Mouse (Mus musculus): ENCODE results near the gene Tet2. TPM values are rescaled to one million over a fixed set of nuclear protein-coding genes. Genes with fewer than 3 reads are reported as not detected.
"Not testable (repeated sequence)": the region's sequence is repeated elsewhere in the genome, so short reads cannot be mapped to it uniquely, and the experiment has no call there.

Gene Tet2
- 10 to 100 TPM; 40.7 to 45.9 TPM for total RNA-seq (2021)
- long read RNA-seq, experiment 1, partial matches to known transcripts: 1 of 10 reads
- long read RNA-seq, experiment 1, other reads (novel, unspliced or antisense): 8 of 10 reads
- long read RNA-seq, experiment 2, full-length matches to known transcripts: 4 of 12 reads
- long read RNA-seq, experiment 2, partial matches to known transcripts: 2 of 12 reads
- long read RNA-seq, experiment 2, other reads (novel, unspliced or antisense): 6 of 12 reads

GRCm38 (mm10) chr3:133544551-133545303, at the start of gene Tet2:
Gene Tet2, minus strand, starts transcription at chr3:133545139.
- TF ChIP-seq CTCF (conservative IDR thresholded peaks at IDR 0.05): no peak; the same call in 1 of the 2 replicates
- H3K4me3 ChIP-seq: peak within 1 kb of the TSS; percentile 97

GRCm38 (mm10) chr3:133592995-133593394, 48.1 kb upstream of the Tet2 start:
- H3K4me3 ChIP-seq; DNase-seq (ENCODE audit: low spot score in 2 of 2): not testable (repeated sequence)

More at GRCm38 (mm10) chr3:133544551-133545303, at the start of gene Tet2:
- peak within 1 kb of the TSS; percentile 98 for H3K27ac ChIP-seq
- DNase-seq (ENCODE audit: low spot score in 2 of 2): peak; percentile 42 to 65

GRCm38 (mm10) chr3:133590506-133591152, 45.7 kb upstream of the Tet2 start:
- H3K27ac ChIP-seq: no peak overlapping the region
- H3K4me3 ChIP-seq: no peak overlapping the region
- no peak for DNase-seq (ENCODE audit: low spot score in 2 of 2)
- TF ChIP-seq CTCF (conservative IDR thresholded peaks at IDR 0.05): no peak

More at GRCm38 (mm10) chr3:133592995-133593394, 48.1 kb upstream of the Tet2 start:
- H3K27ac ChIP-seq: not testable (repeated sequence)

DNA sequence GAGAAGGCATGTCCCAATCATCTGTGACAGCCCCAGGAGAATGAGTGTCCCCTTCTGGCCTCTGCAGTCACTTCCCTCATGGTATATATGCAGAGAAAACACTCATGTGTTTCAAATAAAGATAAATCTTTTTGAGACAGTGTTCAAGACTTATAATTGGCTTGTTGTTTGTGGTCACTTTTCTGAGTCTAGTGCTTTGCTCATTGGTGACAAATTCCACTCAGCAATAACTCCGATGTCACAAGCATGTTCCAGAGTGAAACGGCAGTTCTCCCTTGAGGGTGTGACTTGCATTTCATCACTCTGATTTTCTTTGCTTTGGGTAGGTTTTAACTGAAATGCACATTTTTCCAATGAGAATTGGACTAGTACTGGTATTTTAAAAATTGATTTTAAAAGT, 40.1 kb upstream of the Tet2 start:
- Histone ChIP-seq H3K4me3 (no peak overlapping the region), H3K27ac (no peak overlapping the region)
- DNase-seq (ENCODE audit: low spot score in 2 of 2): no peak
- TF ChIP-seq CTCF (conservative IDR thresholded peaks at IDR 0.05): no peak

DNA sequence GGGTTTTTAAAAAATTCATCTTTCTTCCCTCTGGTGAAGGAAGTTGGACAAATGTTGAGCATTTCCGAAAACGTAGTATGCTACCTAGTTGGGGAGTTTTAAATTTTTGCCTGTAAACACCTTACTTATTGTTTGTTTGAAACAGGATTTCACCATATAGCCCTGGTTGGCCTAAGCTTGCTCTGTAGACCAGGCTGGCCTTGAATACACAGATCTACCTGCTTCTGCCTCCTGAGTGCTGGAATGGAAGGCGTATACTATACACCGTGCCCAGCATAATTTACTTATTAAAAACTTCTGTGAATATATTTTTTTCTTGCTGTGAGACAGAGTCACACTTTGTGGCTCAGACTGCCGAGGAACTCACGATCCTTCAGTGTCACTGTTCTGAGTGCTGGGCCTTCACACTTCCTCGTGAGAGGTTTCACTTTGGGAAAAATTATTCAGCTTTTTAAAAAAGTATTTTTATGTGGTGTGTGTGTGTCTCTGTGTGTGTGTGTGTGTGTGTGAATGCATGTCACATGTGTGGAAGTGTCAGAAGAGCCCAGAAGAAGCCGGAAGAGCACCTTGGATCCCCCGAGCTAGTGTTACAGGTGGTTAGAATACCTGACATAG, 38.6 kb upstream of the Tet2 start:
- Histone ChIP-seq H3K4me3 (no peak overlapping the region), H3K27ac (no peak overlapping the region)
- TF ChIP-seq CTCF (conservative IDR thresholded peaks at IDR 0.05): no peak
- DNase-seq (ENCODE audit: low spot score in 2 of 2): no peak

DNA sequence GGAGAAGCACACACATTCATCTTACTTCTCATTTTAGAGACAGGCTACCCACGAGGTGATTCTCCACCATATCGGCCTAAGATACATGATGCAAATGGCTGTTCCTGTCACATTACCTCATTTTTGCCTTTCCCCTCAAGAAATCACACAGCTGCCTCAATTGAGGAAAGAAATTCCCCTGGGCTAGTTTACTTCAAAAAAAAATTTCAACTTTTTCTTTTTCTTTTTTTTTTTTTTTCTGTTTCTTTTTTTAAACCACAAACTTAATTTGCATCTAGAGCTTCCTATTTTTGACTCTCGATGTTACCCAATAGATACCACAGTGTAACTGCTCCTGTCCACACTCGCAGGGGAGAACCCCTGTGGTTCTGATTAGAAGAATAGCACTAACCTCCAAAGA, 38.0 kb upstream of the Tet2 start:
- no peak overlapping the region for H3K27ac ChIP-seq
- no peak for DNase-seq (ENCODE audit: low spot score in 2 of 2)
- no peak overlapping the region for H3K4me3 ChIP-seq
- TF ChIP-seq CTCF (conservative IDR thresholded peaks at IDR 0.05): no peak

DNA sequence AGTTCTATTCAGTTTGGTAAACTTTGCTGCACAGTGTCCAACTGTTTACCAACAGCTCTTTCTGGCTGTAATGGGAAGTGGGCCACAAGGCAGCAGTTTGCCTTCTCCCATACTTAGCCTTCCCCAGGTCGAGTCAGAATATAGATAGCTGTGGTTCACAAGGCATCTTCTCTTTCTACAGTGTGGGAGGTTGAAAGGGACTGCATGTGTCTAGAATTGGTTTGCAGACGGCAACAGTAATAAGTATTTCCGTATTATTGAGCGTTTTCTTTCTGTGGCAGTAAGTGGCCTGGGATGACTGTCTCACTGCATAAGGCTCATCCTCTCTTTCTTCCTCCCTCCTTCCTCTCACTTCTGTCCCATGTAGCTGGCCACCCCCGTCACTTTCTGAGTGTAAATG, 37.2 kb upstream of the Tet2 start:
- no peak overlapping the region for H3K27ac ChIP-seq
- no peak for TF ChIP-seq CTCF (conservative IDR thresholded peaks at IDR 0.05)
- no peak for DNase-seq (ENCODE audit: low spot score in 2 of 2)
- H3K4me3 ChIP-seq: no peak overlapping the region

DNA sequence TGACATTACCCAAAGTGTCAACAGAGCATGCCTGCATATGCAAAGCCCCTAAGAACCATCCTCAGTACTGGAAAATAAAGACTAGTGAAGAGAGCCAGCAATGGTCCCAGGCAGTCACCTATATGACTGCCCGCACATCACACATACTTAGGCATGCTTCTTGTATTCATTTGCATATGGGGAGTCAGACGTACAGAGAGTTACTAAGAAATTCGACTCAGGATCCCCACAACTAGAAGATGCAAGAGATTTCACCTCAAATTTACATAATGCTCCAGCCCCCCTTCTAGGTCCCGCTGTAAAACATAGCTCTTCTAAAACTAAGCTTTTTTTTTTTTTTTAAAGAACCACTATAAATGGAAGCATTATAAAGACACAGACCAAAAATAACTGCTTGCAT, 36.6 kb upstream of the Tet2 start:
- DNase-seq (ENCODE audit: low spot score in 2 of 2): no peak
- Histone ChIP-seq H3K4me3 (no peak overlapping the region), H3K27ac (no peak overlapping the region)
- TF ChIP-seq CTCF (conservative IDR thresholded peaks at IDR 0.05): no peak

DNA sequence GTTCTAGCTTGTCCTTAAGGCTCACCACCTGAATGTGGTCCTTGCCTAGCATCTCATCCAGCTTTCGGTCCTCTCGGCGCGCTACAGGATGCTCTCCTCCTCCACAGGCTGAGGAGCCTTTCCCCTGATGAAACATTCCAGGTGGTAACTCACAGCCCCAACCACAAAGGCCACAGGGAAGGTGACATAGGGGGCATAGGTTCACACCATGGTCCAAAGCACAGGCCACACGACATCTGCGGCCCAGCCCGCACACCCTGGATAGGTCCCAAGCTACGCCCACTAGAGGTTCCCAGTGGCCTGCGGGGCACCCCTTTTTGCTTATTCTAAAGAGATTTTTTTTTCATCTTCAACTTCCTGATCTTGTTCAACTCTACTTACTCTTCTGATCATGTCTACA, 34.7 kb upstream of the Tet2 start:
- no peak for DNase-seq (ENCODE audit: low spot score in 2 of 2)
- TF ChIP-seq CTCF (conservative IDR thresholded peaks at IDR 0.05): no peak
- Histone ChIP-seq H3K27ac (no peak overlapping the region), H3K4me3 (no peak overlapping the region)

GRCm38 (mm10) chr3:133579140-133579539, 34.2 kb upstream of the Tet2 start:
- Histone ChIP-seq H3K27ac (no peak overlapping the region), H3K4me3 (no peak overlapping the region)
- no peak for TF ChIP-seq CTCF (conservative IDR thresholded peaks at IDR 0.05)
- no peak for DNase-seq (ENCODE audit: low spot score in 2 of 2)

GRCm38 (mm10) chr3:133574969-133575368, 30.0 kb upstream of the Tet2 start:
- Histone ChIP-seq H3K27ac (no peak overlapping the region), H3K4me3 (no peak overlapping the region)
- DNase-seq (ENCODE audit: low spot score in 2 of 2): no peak
- TF ChIP-seq CTCF (conservative IDR thresholded peaks at IDR 0.05): no peak

DNA sequence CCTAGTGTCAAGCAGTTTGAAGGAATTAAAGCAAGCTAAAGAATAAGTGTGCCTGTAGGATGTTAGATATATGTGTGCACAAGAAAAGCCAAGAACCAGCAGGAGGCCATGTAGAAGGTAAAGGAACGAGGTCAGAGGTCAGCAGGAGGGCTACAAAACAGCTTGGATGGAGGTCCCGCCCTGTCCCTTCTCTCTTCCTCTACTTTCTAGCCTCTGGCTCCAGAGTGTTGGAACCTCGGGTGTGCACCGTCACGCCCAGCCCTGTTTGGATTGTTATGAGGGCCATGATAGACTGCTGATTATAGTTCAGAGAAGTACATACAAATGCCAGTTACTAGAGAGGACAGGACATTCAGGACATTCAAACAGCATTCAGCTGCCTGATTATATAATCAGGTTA, 27.0 kb upstream of the Tet2 start:
- no peak for DNase-seq (ENCODE audit: low spot score in 2 of 2)
- no peak for TF ChIP-seq CTCF (conservative IDR thresholded peaks at IDR 0.05)
- Histone ChIP-seq H3K4me3 (no peak overlapping the region), H3K27ac (no peak overlapping the region)

Measured in layer of hippocampus, adult 2 months (tissue).